11 mouse cellular contexts compared by ENCODE assay signal in genomic region chr7:6285366-6285765, GRCm38 (mm10). TPM values are rescaled to one million over a fixed set of nuclear protein-coding genes. Genes with fewer than 3 reads are reported as not detected.
DNase-seq lines count a peak whose midpoint lies in the region; ATAC-seq and TF ChIP-seq lines count a peak whose summit lies in the region.
"Had no signal": no experiment of that assay in that cellular context is flagged by ENCODE, and none has a peak within 500 bp of the region (broad histone marks: within the 10 kb centered on the region; RNA-seq: fewer than 3 reads in every experiment).

No protein-coding gene starts in this region.

- peak overlapping the region; percentile 66 for H3K4me2 ChIP-seq in hindbrain, embryonic 15.5 days
- H3K4me2 ChIP-seq in midbrain, embryonic 15.5 days: peak overlapping the region; percentile 86; the same call in 1 of the 2 replicates

- ATAC-seq in CD4-positive, CD25-positive, alpha-beta regulatory T cell, adult 4 months: no peak
- ATAC-seq in hindbrain, embryonic 15.5 days (ENCODE audit: low FRiP score, low read depth): no peak
- no peak for ATAC-seq in midbrain, embryonic 15.5 days (replicated peaks)

- H3K9ac ChIP-seq in hindbrain, embryonic 15.5 days: no peak overlapping the region
- H3K9ac ChIP-seq in midbrain, embryonic 15.5 days: no peak overlapping the region

- H3K36me3 ChIP-seq in hindbrain, embryonic 15.5 days: peaks cover 1% of the 10 kb centered on the region; the same call in 1 of the 2 replicates
- H3K36me3 ChIP-seq in midbrain, embryonic 15.5 days (replicated peaks): 0 out of 2 replicates have a peak, but pooled peaks cover 1% of the 10 kb centered on the region

- no peak overlapping the region for H3K4me3 ChIP-seq in left cerebral cortex, adult 2 months
- H3K4me3 ChIP-seq in hindbrain, embryonic 15.5 days: peak overlapping the region; percentile 48
- H3K4me3 ChIP-seq in midbrain, embryonic 15.5 days: 0 out of 2 replicates have a peak overlapping the region, but pooled peaks have one; percentile 45

- TF ChIP-seq CTCF in left cerebral cortex, adult 2 months (IDR thresholded peaks at IDR 0.05): no peak

- peak overlapping the region; percentile 89; the same call in 1 of the 2 replicates for H3K27ac ChIP-seq in left cerebral cortex, adult 2 months
- peak overlapping the region; percentile 83; the same call in 1 of the 2 replicates for H3K27ac ChIP-seq in hindbrain, embryonic 15.5 days (replicated peaks)
- no peak overlapping the region for H3K27ac ChIP-seq in midbrain, embryonic 15.5 days

- WGBS in hindbrain, embryonic 15.5 days: 87% methylated on average over 6 of the region's 6 CpGs
- 88% methylated on average over 6 of the region's 6 CpGs for WGBS in midbrain, embryonic 15.5 days

- no peaks in the 10 kb centered on the region for H3K27me3 ChIP-seq in hindbrain, embryonic 15.5 days
- H3K27me3 ChIP-seq in midbrain, embryonic 15.5 days (replicated peaks): no peaks in the 10 kb centered on the region

- peaks cover 36% of the 10 kb centered on the region for H3K4me1 ChIP-seq in hindbrain, embryonic 15.5 days (replicated peaks)
- peaks cover 31% of the 10 kb centered on the region for H3K4me1 ChIP-seq in midbrain, embryonic 15.5 days

- peak; percentile 43 for DNase-seq in CD4-positive, CD25-positive, alpha-beta regulatory T cell, adult 2 months (ENCODE audit: low read depth, low spot score)
- DNase-seq in left cerebral cortex, adult 2 months (ENCODE audit: extremely low spot score in 1 of 2, low spot score in 2 of 2): no peak
- DNase-seq in left cerebral cortex, adult 9 months (ENCODE audit: low spot score in 2 of 2): no peak
- no peak for DNase-seq in urinary bladder, adult 2 months (ENCODE audit: low spot score)
- DNase-seq in frontal cortex, postnatal 10 days (ENCODE audit: low spot score in 2 of 2): no peak
- DNase-seq: adrenal gland, postnatal 10 days had no signal

- no peaks in the 10 kb centered on the region for H3K9me3 ChIP-seq in hindbrain, embryonic 15.5 days
- H3K9me3 ChIP-seq in midbrain, embryonic 15.5 days: no peaks in the 10 kb centered on the region

- intact Hi-C loops in left cerebral cortex, adult 2 months (cut with DNase I): loop anchor here (5.0 to 10.0 kb wide), 2 partner anchors 42 to 161 kb away; no protein-coding TSS in a partner anchor

RNA-seq across cellular contexts. Expression of gene Zfp667, which starts 1.0 kb away (rescaled TPM):
- 1 to 10 TPM; 6.4 to 7.6 TPM for polyA plus RNA-seq in CD4-positive, CD25-positive, alpha-beta regulatory T cell, adult 4 months (2017; shearing (Covaris generic))
- 10 to 100 TPM; 12.8 to 14.1 TPM for total RNA-seq in left cerebral cortex, adult 2 months (2021)
- polyA plus RNA-seq in hindbrain, embryonic 15.5 days (2015; fragmentation: Nextera tagmentation; extraction: Ambion mirVana): 16.3 and 17.6 TPM in 2 replicates
- polyA plus RNA-seq in midbrain, embryonic 15.5 days (2015; fragmentation: Nextera tagmentation; extraction: Ambion mirVana): 15.5 and 16.8 TPM in 2 replicates
- polyA plus RNA-seq in urinary bladder, adult 2 months (2012; rRNA removed): 8.9 and 9.4 TPM in 2 replicates

RNA-seq across cellular contexts. Expression of gene Epp13, which starts 32.9 kb away (rescaled TPM):
- not detected for polyA plus RNA-seq in CD4-positive, CD25-positive, alpha-beta regulatory T cell, adult 4 months (2017; shearing (Covaris generic))
- not detected for total RNA-seq in left cerebral cortex, adult 2 months (2021)
- 0.23 and 0.41 TPM in 2 replicates for polyA plus RNA-seq in hindbrain, embryonic 15.5 days (2015; fragmentation: Nextera tagmentation; extraction: Ambion mirVana)
- polyA plus RNA-seq in midbrain, embryonic 15.5 days (2015; fragmentation: Nextera tagmentation; extraction: Ambion mirVana): not detected in 2 replicates
- polyA plus RNA-seq in urinary bladder, adult 2 months (2012; rRNA removed): not detected in 2 replicates
- total RNA-seq: adrenal gland, postnatal 10 days; layer of hippocampus, adult 18-20 months had no signal
- polyA plus RNA-seq: neural tube, embryonic 11.5 days had no signal

RNA-seq across cellular contexts. Expression of gene Zfp583, which starts 45.7 kb away (rescaled TPM):
- polyA plus RNA-seq in CD4-positive, CD25-positive, alpha-beta regulatory T cell, adult 4 months (2017; shearing (Covaris generic)): 1 to 10 TPM in 1 of 2 experiments, under 1 TPM in 1; 0.94 to 1.4 TPM
- 10 to 100 TPM; 11.6 to 13.8 TPM for total RNA-seq in left cerebral cortex, adult 2 months (2021)
- polyA plus RNA-seq in hindbrain, embryonic 15.5 days (2015; fragmentation: Nextera tagmentation; extraction: Ambion mirVana): 13.6 and 14.7 TPM in 2 replicates
- 14.6 TPM in 2 replicates for polyA plus RNA-seq in midbrain, embryonic 15.5 days (2015; fragmentation: Nextera tagmentation; extraction: Ambion mirVana)
- 2.8 TPM in 2 replicates for polyA plus RNA-seq in urinary bladder, adult 2 months (2012; rRNA removed)

RNA-seq across cellular contexts. Expression of gene Gm3854, which starts 58.2 kb away (rescaled TPM):
- under 1 TPM; 0.11 to 0.39 TPM for polyA plus RNA-seq in CD4-positive, CD25-positive, alpha-beta regulatory T cell, adult 4 months (2017; shearing (Covaris generic))
- 1 to 10 TPM; 6.0 to 6.8 TPM for total RNA-seq in left cerebral cortex, adult 2 months (2021)
- 8.1 and 8.5 TPM in 2 replicates for polyA plus RNA-seq in hindbrain, embryonic 15.5 days (2015; fragmentation: Nextera tagmentation; extraction: Ambion mirVana)
- 8.9 and 11.1 TPM in 2 replicates for polyA plus RNA-seq in midbrain, embryonic 15.5 days (2015; fragmentation: Nextera tagmentation; extraction: Ambion mirVana)
- 0.63 and 0.83 TPM in 2 replicates for polyA plus RNA-seq in urinary bladder, adult 2 months (2012; rRNA removed)
